Mouse (Mus musculus): ENCODE measurements around the gene Stag1. TPM values are rescaled to one million over a fixed set of nuclear protein-coding genes. Genes with fewer than 3 reads are reported as not detected.

The Stag1 gene
- total RNA-seq (2023), result 10 to 100 TPM; 76.3 to 76.4 TPM

DNA sequence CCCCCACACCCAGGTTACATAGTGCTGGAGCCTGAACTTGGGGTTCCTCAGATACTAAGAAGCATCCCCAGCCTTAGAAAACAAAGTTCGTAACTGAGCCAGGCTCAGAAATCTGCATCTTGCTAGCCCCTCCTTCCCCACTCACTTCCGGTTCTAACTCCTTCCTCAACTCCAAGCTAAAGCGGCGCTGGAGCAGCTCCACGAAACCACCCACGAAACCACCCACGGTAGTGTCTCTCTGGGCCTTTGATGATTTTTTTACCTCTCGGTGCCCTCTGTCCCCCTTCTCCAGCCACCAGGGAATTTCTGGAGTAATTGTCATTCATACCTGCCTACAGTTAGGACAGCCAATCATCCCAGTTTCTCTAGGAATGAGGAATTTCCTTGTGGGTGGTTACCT lies at the start of gene Stag1:
Gene Stag1, plus strand, starts transcription at position 253 of the 400 bp plus-strand sequence.

DNA sequence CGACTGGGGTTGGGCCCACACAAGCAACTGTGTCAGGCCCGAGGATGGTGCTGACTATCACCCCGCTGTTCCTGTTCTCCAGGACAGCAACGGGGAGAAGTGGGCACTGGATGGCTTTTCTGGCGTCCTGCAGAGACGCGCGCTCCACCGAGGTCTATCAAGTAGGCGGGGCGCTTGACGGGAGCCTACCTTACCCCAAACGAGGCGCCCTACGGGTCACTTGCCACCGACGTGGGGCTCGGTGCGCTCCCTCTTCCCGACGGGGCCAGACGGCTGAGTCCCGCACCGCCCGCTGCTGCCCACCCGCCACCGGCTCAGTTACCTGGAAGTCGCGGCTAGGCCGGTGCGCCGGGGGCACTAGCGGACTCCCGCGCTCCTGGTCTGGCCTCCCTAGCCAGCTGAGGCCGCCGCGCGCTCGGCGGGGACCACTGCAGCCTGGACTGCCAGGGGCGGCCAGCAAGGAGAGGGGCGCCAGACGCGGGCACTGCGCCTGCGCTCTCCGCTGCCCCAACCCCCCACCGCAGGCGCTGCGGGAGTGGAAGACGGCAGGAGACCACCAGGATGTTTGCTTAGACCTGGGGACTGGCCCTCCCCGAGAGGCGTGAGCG lies 26.9 kb upstream of the Stag1 start, which contains the start of gene Slc35g2:
Gene Slc35g2, minus strand, starts transcription at position 465 of the 608 bp plus-strand sequence.

Other genes with a start within 250 kb of the Stag1 start
- gene Il20rb, start 111.0 kb upstream of the Stag1 start, total RNA-seq (2023), result 1 to 10 TPM; 3.0 to 3.3 TPM
- gene Nck1, start 51.7 kb upstream of the Stag1 start, total RNA-seq (2023), result 10 to 100 TPM; 45.2 to 51.4 TPM
- not detected for gene Slc35g2, start 26.7 kb upstream of the Stag1 start, total RNA-seq (2023)

All from monocyte, adult 59 days (primary cell).